Mouse (Mus musculus): ENCODE data around the gene Klk13. TPM values are rescaled to one million over a fixed set of nuclear protein-coding genes. Genes with fewer than 3 reads are reported as not detected.

Klk13 gene
- polyA plus RNA-seq, 1 experiment = 0.04 TPM

GRCm38 (mm10) chr7:43710031-43710430 lies 2.3 kb upstream of the Klk13 start:
- Histone ChIP-seq H3K4me1 (ENCODE audit: control insufficient read depth, insufficient read depth, insufficient read length) (no peaks in the 10 kb centered on the region), H3K36me3 (ENCODE audit: control insufficient read depth, insufficient read depth, low read length) (no peaks in the 10 kb centered on the region), H3K4me3 (ENCODE audit: extremely low read depth, insufficient read depth, insufficient read length) (no peak overlapping the region), H3K27me3 (ENCODE audit: control insufficient read depth, insufficient read depth, low read length) (no peaks in the 10 kb centered on the region), H3K27ac (ENCODE audit: insufficient read depth, low read length) (no peak overlapping the region)
- 88% methylated on average over 3 of the region's 3 CpGs for WGBS
- no peak for TF ChIP-seq POLR2A (IDR thresholded peaks at IDR 0.05; ENCODE audit: low read depth, low read length)
- TF ChIP-seq CTCF (IDR thresholded peaks at IDR 0.05; ENCODE audit: extremely low read depth, insufficient read depth, insufficient read length, insufficient replicate concordance) = no peak
- no peak for DNase-seq (ENCODE audit: low read depth in 1 of 2, low spot score in 2 of 2)

DNA sequence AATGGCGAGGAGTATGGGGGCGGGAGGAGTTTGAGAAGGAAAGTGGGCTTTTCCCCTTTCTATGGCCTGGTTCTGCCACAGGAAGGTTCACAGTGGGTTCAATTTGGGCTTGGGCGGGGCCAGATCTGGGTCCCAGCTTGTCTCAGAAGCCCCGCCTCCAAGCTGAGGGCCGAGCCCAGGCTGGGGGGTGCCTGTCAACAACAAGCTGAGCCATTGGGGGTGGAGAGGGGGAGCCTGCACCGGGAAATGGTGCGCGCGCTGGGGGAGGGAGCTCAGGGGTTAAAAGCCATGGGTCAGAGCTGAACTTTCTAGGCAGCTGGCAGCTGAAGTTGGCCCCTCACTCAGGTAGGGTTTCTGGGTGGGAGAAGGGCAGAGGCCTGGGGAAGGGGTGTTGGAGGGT lies 550 bp downstream of the Klk13 start:
- Histone ChIP-seq H3K36me3 (ENCODE audit: control insufficient read depth, insufficient read depth, low read length) (no peaks in the 10 kb centered on the region), H3K4me3 (ENCODE audit: extremely low read depth, insufficient read depth, insufficient read length) (no peak overlapping the region), H3K27me3 (ENCODE audit: control insufficient read depth, insufficient read depth, low read length) (no peaks in the 10 kb centered on the region), H3K27ac (ENCODE audit: insufficient read depth, low read length) (no peak overlapping the region), H3K4me1 (ENCODE audit: control insufficient read depth, insufficient read depth, insufficient read length) (no peaks in the 10 kb centered on the region)
- TF ChIP-seq POLR2A (IDR thresholded peaks at IDR 0.05; ENCODE audit: low read depth, low read length) (no peak), CTCF (IDR thresholded peaks at IDR 0.05; ENCODE audit: extremely low read depth, insufficient read depth, insufficient read length, insufficient replicate concordance) (no peak)
- 14% methylated on average over 9 of the region's 9 CpGs for WGBS
- no peak for DNase-seq (ENCODE audit: low read depth in 1 of 2, low spot score in 2 of 2)

DNA sequence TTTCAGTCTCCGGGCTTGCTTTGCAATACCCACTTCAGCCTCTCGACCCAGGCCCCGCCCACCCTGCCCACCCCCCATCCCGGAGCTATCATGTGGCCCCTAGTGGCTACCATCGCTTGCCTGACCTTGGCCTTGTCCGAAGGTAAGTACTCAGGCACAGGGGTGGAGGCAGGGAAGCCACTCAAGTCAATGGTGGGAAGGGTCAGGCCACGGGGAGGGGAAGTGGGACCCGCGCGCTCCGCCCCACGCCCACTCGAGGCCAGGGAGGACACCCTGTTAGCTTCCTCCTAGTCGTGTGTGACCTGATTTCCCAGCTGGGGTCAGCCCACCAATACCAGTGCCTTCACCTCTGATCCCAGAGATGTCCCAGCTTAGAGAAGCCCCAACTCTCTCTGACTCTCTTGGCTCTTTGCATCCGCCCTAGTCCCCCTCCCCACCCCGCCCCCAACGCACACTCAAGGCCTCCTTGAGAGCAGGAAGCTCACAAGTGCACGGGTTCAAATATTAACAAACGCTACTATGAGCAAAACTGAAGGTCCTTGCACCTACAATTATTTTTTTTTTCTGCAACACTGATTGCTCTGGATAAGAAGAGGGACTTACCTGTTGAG lies 1.5 kb downstream of the Klk13 start:
- Histone ChIP-seq H3K36me3 (ENCODE audit: control insufficient read depth, insufficient read depth, low read length) (no peaks in the 10 kb centered on the region), H3K4me3 (ENCODE audit: extremely low read depth, insufficient read depth, insufficient read length) (no peak overlapping the region), H3K4me1 (ENCODE audit: control insufficient read depth, insufficient read depth, insufficient read length) (no peaks in the 10 kb centered on the region), H3K27ac (ENCODE audit: insufficient read depth, low read length) (no peak overlapping the region), H3K27me3 (ENCODE audit: control insufficient read depth, insufficient read depth, low read length) (no peaks in the 10 kb centered on the region)
- TF ChIP-seq CTCF (IDR thresholded peaks at IDR 0.05; ENCODE audit: extremely low read depth, insufficient read depth, insufficient read length, insufficient replicate concordance) (no peak), POLR2A (IDR thresholded peaks at IDR 0.05; ENCODE audit: low read depth, low read length) (no peak)
- 18% methylated on average over 19 of the region's 19 CpGs for WGBS
- no peak for DNase-seq (ENCODE audit: low read depth in 1 of 2, low spot score in 2 of 2)

GRCm38 (mm10) chr7:43747788-43748187 lies 35.4 kb downstream of the Klk13 start:
- no peak overlapping the region for H3K4me3 ChIP-seq (ENCODE audit: extremely low read depth, insufficient read depth, insufficient read length)
- TF ChIP-seq CTCF (IDR thresholded peaks at IDR 0.05; ENCODE audit: extremely low read depth, insufficient read depth, insufficient read length, insufficient replicate concordance) (no peak), POLR2A (IDR thresholded peaks at IDR 0.05; ENCODE audit: low read depth, low read length) (no peak)
- H3K27ac ChIP-seq (ENCODE audit: insufficient read depth, low read length) = no peak overlapping the region
- no peaks in the 10 kb centered on the region for H3K4me1 ChIP-seq (ENCODE audit: control insufficient read depth, insufficient read depth, insufficient read length)
- WGBS = 8% methylated on average over 1 of the region's 1 CpGs
- DNase-seq (ENCODE audit: low read depth in 1 of 2, low spot score in 2 of 2) = no peak
- no peaks in the 10 kb centered on the region for H3K36me3 ChIP-seq (ENCODE audit: control insufficient read depth, insufficient read depth, low read length)
- H3K27me3 ChIP-seq (ENCODE audit: control insufficient read depth, insufficient read depth, low read length) = no peaks in the 10 kb centered on the region

- Histone ChIP-seq H3K36me3 (ENCODE audit: control insufficient read depth, insufficient read depth, low read length) (no peaks in the 10 kb centered on the region), H3K27ac (ENCODE audit: insufficient read depth, low read length) (no peak overlapping the region), H3K4me1 (ENCODE audit: control insufficient read depth, insufficient read depth, insufficient read length) (no peaks in the 10 kb centered on the region), H3K4me3 (ENCODE audit: extremely low read depth, insufficient read depth, insufficient read length) (no peak overlapping the region), H3K27me3 (ENCODE audit: control insufficient read depth, insufficient read depth, low read length) (no peaks in the 10 kb centered on the region)
- 47% methylated on average over 2 of the region's 2 CpGs for WGBS
- no peak for TF ChIP-seq CTCF (IDR thresholded peaks at IDR 0.05; ENCODE audit: extremely low read depth, insufficient read depth, insufficient read length, insufficient replicate concordance)
- TF ChIP-seq POLR2A (IDR thresholded peaks at IDR 0.05; ENCODE audit: low read depth, low read length) = no peak
- no peak for DNase-seq (ENCODE audit: low read depth in 1 of 2, low spot score in 2 of 2)
These were observed 40.4 kb downstream of the Klk13 start for GRCm38 (mm10) chr7:43752806-43753205.

- H3K36me3 ChIP-seq (ENCODE audit: control insufficient read depth, insufficient read depth, low read length) = no peaks in the 10 kb centered on the region
- no peaks in the 10 kb centered on the region for H3K27me3 ChIP-seq (ENCODE audit: control insufficient read depth, insufficient read depth, low read length)
- TF ChIP-seq POLR2A (IDR thresholded peaks at IDR 0.05; ENCODE audit: low read depth, low read length) = no peak
- no peak for TF ChIP-seq CTCF (IDR thresholded peaks at IDR 0.05; ENCODE audit: extremely low read depth, insufficient read depth, insufficient read length, insufficient replicate concordance)
- H3K4me3 ChIP-seq (ENCODE audit: extremely low read depth, insufficient read depth, insufficient read length) = no peak overlapping the region
- no peak overlapping the region for H3K27ac ChIP-seq (ENCODE audit: insufficient read depth, low read length)
- no peak for DNase-seq (ENCODE audit: low read depth in 1 of 2, low spot score in 2 of 2)
- WGBS = 72% methylated on average over 8 of the region's 8 CpGs
- H3K4me1 ChIP-seq (ENCODE audit: control insufficient read depth, insufficient read depth, insufficient read length) = no peaks in the 10 kb centered on the region
These were observed 54.1 kb downstream of the Klk13 start for GRCm38 (mm10) chr7:43766484-43766883.

DNA sequence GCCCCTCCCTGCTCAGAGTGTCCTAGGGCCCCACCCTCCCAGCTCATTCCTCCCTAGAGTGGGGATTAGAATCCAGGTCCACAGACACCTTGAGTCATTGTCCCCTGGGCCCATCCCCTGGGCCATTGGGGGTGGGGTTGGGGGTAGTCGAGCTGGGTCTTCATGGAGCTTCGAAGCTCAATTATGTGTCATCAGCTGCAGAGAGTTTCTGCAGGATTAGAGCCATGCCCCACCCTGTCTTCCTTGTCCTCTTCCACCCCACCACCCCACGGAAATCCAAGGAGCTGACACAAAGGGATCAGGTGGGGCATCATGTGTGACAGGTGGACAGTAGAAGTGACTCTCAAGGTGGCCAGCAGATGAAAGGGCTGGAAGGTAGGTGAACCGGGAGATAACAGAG lies 56.2 kb downstream of the Klk13 start, which contains the start of gene Klk12:
Gene Klk12 (plus strand): TSS at position 301 of the 400 bp plus-strand sequence.
- Histone ChIP-seq H3K27me3 (ENCODE audit: control insufficient read depth, insufficient read depth, low read length) (no peaks in the 10 kb centered on the region), H3K27ac (ENCODE audit: insufficient read depth, low read length) (no peak within 1 kb of the TSS), H3K36me3 (ENCODE audit: control insufficient read depth, insufficient read depth, low read length) (no peaks in the 10 kb centered on the region), H3K4me3 (ENCODE audit: extremely low read depth, insufficient read depth, insufficient read length) (no peak within 1 kb of the TSS), H3K4me1 (ENCODE audit: control insufficient read depth, insufficient read depth, insufficient read length) (no peaks in the 10 kb centered on the region)
- no peak for DNase-seq (ENCODE audit: low read depth in 1 of 2, low spot score in 2 of 2)
- 80% methylated on average over 4 of the region's 4 CpGs for WGBS
- TF ChIP-seq CTCF (IDR thresholded peaks at IDR 0.05; ENCODE audit: extremely low read depth, insufficient read depth, insufficient read length, insufficient replicate concordance) (no peak), POLR2A (IDR thresholded peaks at IDR 0.05; ENCODE audit: low read depth, low read length) (no peak)
